ENCODE assay signal across 8 mouse cellular contexts in the genomic region with DNA sequence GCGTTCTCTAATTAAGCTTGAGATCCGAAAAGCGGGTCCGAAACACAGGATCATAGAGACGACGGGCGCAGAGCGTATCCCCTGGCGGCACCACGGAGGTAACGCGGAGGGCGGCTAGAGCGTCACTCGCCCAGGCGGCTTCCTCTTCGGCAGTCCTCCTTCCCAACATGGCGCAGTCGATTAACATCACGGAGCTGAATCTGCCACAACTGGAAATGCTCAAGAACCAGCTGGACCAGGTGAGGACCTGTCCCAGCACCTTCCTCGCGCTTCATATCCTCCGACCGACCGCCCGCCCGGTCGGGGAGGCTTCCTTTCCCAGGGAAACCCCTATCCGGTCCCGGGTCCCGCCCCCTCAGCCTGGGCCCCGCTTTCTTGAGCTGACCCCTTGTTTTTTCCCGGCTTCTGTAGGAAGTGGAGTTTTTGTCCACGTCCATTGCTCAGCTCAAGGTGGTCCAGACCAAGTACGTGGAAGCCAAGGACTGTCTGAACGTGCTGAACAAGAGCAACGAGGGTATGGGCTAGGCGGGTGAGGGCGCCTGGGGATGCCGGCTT. TPM values are rescaled to one million over a fixed set of nuclear protein-coding genes. Genes with fewer than 3 reads are reported as not detected.
DNase-seq lines count a peak whose midpoint lies in the region; ATAC-seq lines count a peak whose summit lies in the region.

TSS of gene Pfdn5 (plus strand) at position 95 of the 555 bp plus-strand sequence.

- H3K36me3 ChIP-seq in embryonic facial prominence, embryonic 12.5 days: peaks cover 54% of the 10 kb centered on the region
- H3K36me3 ChIP-seq in limb, embryonic 10.5 days: peaks cover 72% of the 10 kb centered on the region
- peaks cover 62% of the 10 kb centered on the region for H3K36me3 ChIP-seq in midbrain, embryonic 12.5 days

- H3K4me3 ChIP-seq in embryonic facial prominence, embryonic 12.5 days: peak within 1 kb of the TSS; percentile 90
- peak within 1 kb of the TSS; percentile 70 for H3K4me3 ChIP-seq in limb, embryonic 10.5 days
- H3K4me3 ChIP-seq in midbrain, embryonic 12.5 days: peak within 1 kb of the TSS; percentile 86

- H3K4me1 ChIP-seq in embryonic facial prominence, embryonic 12.5 days: peaks cover 8% of the 10 kb centered on the region
- peaks cover 13% of the 10 kb centered on the region for H3K4me1 ChIP-seq in limb, embryonic 10.5 days
- peaks cover 10% of the 10 kb centered on the region for H3K4me1 ChIP-seq in midbrain, embryonic 12.5 days

- peak within 1 kb of the TSS; percentile 72 for H3K27ac ChIP-seq in embryonic facial prominence, embryonic 12.5 days
- H3K27ac ChIP-seq in limb, embryonic 10.5 days: peak within 1 kb of the TSS; percentile 87
- peak within 1 kb of the TSS; percentile 60; the same call in 1 of the 2 replicates for H3K27ac ChIP-seq in midbrain, embryonic 12.5 days (replicated peaks)

- no peaks in the 10 kb centered on the region for H3K27me3 ChIP-seq in embryonic facial prominence, embryonic 12.5 days
- H3K27me3 ChIP-seq in limb, embryonic 10.5 days (ENCODE audit: low read depth, poor library complexity, severe bottlenecking): no peaks in the 10 kb centered on the region
- no peaks in the 10 kb centered on the region for H3K27me3 ChIP-seq in midbrain, embryonic 12.5 days

- ATAC-seq in embryonic facial prominence, embryonic 12.5 days (ENCODE audit: insufficient number of reproducible peaks, insufficient read depth, low FRiP score, low TSS enrichment): peak; percentile 88; the same call in 1 of the 2 replicates
- peak; percentile 91 for ATAC-seq in midbrain, embryonic 12.5 days (ENCODE audit: low FRiP score, low read depth)

- peak within 1 kb of the TSS; percentile 81 for H3K9ac ChIP-seq in embryonic facial prominence, embryonic 12.5 days
- H3K9ac ChIP-seq in midbrain, embryonic 12.5 days (replicated peaks): peak within 1 kb of the TSS; percentile 86

- peak within 1 kb of the TSS; percentile 84 for H3K4me2 ChIP-seq in embryonic facial prominence, embryonic 12.5 days (replicated peaks)
- peak within 1 kb of the TSS; percentile 89 for H3K4me2 ChIP-seq in midbrain, embryonic 12.5 days (replicated peaks)

- DNase-seq in 3134 (ENCODE audit: extremely low read depth, insufficient read length, low spot score): peak; percentile 84
- peak; percentile 92 to 94 for DNase-seq in adrenal gland, postnatal 36 days
- peak; percentile 98 for DNase-seq in heart, adult 11 months
- DNase-seq in kidney, adult 11 months: peak; percentile 83
- peak; percentile 86 for DNase-seq in limb, embryonic 10.5 days (ENCODE audit: low spot score)
- peak; percentile 51 for DNase-seq in skeletal muscle tissue, adult 2 months (ENCODE audit: low read depth, low spot score)

- no peaks in the 10 kb centered on the region for H3K9me3 ChIP-seq in embryonic facial prominence, embryonic 12.5 days
- no peaks in the 10 kb centered on the region for H3K9me3 ChIP-seq in limb, embryonic 10.5 days (replicated peaks)
- H3K9me3 ChIP-seq in midbrain, embryonic 12.5 days: no peaks in the 10 kb centered on the region

- under 1% methylated on average over 40 of the region's 40 CpGs for WGBS in embryonic facial prominence, embryonic 12.5 days
- under 1% methylated on average over 40 of the region's 40 CpGs for whole genome bisulfite sequencing in limb, embryonic 10.5 days
- 0% methylated on average over 40 of the region's 40 CpGs for WGBS in midbrain, embryonic 12.5 days

RNA-seq across cellular contexts. Expression of gene Pfdn5, which starts in this region (rescaled TPM):
- total RNA-seq in adrenal gland, postnatal 36 days (2021): 100 to 1,000 TPM; 420 TPM
- polyA plus RNA-seq in embryonic facial prominence, embryonic 12.5 days (2016; fragmentation: Nextera tagmentation; extraction: Ambion mirVana): 433 and 448 TPM in 2 replicates
- 351 and 381 TPM in 2 replicates for polyA plus RNA-seq in limb, embryonic 10.5 days (2016; fragmentation: Nextera tagmentation; extraction: Ambion mirVana)
- 363 and 378 TPM in 2 replicates for polyA plus RNA-seq in midbrain, embryonic 12.5 days (2016; fragmentation: Nextera tagmentation; extraction: Ambion mirVana)

Comparison
In these comparisons a context has a peak if more than half of its experiments do, and no peak if none do; other contexts are left out.
1. Peak in every context shown above with its lines: DNase-seq, ATAC-seq, H3K4me3 ChIP-seq and H3K27ac ChIP-seq.